Mouse (Mus musculus): ENCODE measurements at regions not wholly inside any gene's neighbourhood (a gene's known extent, or its start where the extent isn't known, plus 50 kb on each side); places are given as distances from the start of the nearest gene placed in this dataset.
A peak's percentile ranks its signal among the peaks of the same experiment; 100 is the strongest.

DNA sequence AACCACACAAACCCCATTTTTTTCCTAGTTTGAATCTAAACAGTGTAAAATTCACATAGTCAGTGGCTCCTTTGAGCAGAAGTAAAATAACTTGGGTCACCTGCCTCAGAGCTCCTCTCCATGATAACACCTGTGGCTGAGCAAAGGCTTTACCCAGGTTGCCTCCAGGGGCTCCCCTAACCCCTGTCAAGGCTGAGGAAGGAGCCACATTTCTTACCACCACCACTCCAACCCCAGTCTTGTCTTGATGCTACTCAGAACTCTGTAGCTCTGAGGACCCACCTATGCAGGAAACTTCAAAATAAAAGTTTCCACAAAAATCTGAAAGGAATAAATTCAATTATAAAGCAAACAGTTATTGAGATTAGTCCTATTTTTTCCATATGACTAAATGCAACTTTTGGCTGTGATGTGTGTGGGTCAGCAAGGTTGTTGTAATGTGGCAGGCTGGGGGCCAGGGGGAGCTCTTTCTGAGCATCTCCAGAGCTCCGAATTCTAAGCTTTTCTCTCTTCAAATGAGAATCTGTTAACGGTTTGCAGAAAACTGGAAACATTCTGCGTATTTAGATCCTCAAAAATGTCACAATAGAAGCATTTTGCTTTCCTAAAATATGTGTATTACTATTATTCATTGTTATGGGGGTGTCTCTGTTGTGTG, 159.0 kb upstream of the Dusp10 start:
- no peak for DNase-seq (ENCODE audit: low spot score in 2 of 2)

DNA sequence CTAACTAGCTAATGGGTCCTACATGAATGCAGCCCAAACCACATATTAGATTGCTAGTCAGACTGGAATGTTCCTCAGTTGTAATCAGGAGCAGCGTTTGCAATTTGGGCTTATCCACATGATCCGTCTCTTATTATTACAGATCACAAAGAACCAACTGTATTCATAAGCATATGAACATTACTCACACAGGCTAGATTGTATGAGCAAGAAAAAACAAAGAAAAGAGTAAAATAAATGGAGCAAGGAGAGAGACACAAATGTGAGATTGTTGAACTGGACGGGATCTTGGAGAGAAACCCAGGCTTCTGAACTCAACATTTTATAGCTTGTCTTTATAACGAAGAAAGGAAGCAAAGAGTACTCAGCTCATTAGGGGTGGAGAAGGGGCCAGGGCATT, 148.0 kb upstream of the Dusp10 start:
- DNase-seq (ENCODE audit: low spot score in 2 of 2) = no peak

DNA sequence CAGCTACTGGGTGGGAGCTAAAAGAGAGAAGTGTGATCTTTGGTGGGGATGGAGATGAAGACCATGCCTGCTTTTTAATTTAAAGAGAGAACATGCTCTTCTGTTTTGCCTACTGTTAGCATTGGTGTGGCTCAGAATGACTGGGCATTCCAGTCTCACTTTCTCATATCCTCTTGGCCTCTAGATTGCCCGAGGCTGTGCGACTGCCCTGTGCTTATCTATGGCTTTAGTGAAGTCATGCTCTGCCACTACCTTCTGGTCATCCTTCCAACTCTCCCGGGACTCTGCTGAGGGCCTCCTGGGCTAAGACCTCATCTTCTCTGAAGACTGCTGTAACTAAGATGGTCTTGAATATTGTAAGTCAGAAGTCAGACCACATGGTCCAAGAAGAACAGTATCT, 147.5 kb upstream of the Dusp10 start:
- no peak for DNase-seq (ENCODE audit: low spot score in 2 of 2)

DNA sequence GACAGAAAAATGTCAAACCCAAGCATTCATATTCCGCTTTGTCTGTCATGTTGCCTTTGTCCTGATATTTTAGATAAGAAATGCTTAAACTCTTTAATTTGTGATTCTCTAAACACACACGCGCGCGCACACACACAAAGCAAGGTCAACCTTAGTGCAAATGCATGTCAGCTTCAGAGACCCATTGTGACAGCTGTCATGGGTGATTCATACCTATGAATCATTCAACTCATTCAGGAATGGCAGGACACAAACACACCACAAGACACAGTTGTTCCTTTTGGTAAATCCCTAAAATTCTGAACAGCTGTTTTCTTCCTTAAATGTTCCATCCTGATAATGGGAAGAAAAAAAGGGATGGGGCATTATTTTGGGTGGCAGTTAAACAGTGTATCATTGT, 144.1 kb upstream of the Dusp10 start:
- DNase-seq (ENCODE audit: low spot score in 2 of 2) = no peak

DNA sequence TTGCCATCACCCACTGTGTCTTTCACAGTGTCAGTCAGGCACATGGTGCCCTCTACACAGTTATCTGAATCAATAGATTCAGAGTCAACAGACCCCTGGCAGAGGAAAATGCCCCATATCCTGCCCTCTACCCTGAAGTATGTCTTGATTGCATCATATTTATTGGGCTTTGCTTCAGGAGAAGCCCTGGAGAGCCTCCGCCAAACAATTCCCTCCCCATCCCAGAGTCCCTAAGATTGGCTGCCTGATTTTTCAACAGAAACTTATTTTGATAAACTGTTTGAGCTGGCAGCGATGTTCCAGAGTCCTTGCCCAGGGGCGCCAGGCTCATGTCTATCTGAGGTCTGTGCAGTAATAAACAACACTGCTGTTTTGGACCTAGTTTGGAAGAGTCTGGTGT, 117.2 kb upstream of the Dusp10 start:
- no peak for DNase-seq (ENCODE audit: low spot score in 2 of 2)

DNA sequence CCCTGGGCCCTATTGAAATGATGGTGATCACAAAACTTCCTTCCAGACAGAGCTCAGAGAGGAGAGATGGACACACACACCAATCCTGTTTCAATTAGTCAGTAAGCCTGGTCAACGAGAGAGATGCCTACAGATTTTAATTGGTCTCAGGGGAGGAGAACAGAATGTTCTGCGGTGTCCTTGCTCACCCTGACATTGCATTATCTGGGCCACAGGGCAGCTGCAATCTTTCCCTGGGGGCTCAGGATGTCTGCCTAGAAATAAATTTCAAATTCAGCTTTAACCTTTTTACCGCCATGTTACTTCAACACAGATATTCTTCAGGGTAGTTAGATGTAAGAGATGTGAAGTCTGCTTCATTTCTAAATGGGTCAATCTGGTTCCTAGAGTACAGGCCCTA, 115.0 kb upstream of the Dusp10 start:
- DNase-seq (ENCODE audit: low spot score in 2 of 2) = no peak

DNA sequence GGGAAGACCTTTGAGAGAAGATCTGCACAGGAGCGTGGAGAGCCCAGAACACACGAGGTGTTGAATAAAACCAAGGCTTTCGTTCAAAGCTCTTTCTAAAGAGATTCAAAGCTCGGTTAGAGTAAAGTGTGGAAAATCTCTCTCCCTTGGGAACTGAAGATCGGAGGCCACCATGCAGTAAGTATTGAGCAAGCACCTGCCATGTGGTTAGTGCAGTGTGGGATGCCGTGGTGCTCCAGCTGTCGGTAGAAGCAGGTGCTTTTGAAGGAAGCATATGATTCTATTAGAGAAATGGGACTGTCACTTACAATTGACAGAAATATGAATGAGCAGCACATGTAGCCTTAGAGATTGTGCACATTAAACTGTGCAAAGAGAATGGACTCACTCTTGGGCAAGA, 108.5 kb upstream of the Dusp10 start:
- no peak for DNase-seq (ENCODE audit: low spot score in 2 of 2)

DNA sequence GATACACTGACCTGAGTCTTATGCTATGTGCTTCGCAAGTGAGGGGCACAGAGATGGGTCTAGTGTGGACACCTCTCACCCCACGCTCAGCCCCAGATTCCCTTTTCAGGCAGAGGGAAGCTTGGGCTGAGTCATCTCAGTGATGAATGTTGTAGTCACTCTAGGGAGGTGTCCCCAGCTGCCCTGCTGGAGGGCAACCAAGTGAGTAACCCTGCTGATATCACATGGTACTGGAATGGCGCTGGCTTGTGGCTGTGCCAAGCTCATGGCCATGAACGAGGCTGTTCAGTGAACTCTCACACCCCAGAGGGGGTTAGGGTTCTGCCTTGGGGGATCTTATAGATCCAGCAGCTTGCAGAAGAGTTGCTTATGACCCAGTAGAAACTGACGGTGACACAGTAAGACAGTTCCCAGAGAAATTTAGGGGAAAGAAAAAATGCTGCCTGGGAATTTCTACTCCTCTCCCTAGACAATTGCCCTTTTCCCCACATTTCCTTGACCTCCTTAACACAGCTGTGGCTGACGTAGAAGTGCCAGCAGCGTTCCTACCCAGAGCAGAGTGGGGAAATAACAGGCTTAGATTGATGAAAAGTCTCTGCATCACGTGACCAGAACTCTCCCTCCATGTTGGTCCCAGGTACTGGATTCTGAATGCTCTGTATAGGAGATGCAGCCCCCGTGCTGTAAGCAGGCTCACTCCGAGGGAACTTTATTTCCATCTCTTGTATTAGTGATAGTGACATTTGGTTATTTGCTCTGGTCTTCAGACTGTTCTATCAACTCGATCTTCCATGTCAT, 107.6 kb upstream of the Dusp10 start:
- DNase-seq (ENCODE audit: low spot score in 2 of 2) = peak in 1 of 2 experiments; percentile 18

DNA sequence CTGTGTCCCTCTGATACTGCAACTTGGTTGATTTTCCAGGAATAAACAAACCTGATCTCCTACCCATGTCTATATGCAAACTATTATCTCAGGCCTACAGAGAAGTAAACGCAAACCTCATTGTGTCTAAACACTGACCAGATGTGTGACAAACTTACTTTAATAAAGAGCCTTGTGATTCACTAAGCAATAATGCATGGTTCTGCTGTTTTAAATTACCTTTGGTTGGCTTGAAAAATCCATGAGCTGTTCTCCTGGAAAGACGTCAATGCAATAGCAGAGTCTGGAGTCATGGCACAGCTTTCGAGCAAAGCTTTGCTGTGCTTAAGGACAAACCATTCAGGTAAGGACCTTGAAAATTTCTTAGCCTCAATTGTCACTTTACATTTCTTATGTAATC, 95.4 kb upstream of the Dusp10 start:
- no peak for DNase-seq (ENCODE audit: low spot score in 2 of 2)

DNA sequence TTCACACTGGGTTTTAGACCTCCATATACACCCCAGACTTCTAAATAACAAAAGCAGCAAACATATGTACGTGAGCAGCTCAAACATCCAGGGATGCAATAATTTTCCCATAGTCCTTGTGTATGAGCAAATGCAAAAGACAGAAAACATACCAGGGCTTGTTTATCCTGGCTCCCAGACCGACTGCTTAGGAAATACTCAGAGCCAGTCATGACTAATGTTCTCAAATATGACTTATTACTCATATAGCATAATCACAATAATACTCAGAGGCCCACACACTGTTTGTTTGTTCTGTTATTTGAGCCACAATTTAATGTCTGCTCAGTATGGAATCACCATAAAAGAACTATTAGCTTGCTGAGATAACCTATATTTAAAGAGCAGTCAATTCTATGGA, 91.8 kb upstream of the Dusp10 start:
- no peak for DNase-seq (ENCODE audit: low spot score in 2 of 2)

DNA sequence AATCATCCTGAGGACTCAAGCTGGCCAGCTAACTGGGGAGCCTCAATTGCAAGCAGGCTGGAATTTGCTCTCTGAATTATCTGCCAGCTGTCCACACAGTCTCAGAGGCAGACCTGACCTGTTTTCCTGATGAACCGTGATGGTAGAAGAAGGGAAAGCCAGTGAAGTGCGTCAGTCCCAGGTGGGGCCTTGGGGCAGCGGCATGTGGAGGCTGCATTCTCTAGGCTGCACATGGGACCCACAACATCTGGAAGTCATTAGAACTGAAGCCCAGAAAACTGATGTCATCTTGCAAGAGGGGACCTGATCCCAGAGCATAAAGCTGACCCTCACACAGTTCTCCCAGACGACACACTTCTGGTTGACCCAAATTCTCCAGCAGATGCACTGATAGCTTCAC, 84.6 kb upstream of the Dusp10 start:
- DNase-seq (ENCODE audit: low spot score in 2 of 2) = no peak

DNA sequence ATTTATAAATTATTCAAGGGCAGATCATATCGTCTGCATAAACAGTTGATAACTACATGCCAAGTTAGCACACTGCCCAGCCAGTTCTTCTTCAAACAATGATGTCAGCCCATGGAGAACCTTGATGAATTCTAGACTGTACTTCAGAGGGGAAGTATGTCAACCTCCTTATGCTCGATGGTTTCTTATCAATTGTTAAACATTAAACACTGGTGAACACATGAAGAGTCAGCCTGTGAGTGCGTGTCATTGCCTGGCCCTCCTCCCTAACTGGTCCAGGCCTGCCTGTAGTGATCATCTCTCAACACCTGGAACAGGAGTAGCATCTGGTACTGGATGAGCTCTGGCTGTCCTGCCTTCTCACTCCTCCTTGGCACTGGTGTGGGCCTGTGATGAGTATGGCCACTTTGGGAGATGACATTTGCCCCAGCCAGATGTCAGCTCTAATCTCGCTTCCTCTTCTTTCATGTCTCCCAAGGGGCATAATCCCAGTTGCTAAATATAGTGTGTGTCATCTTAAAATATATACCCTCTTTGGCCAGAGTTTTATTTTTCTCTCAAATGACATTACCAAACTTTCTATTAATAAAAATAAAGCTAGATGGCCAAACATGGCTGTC, 82.6 kb upstream of the Dusp10 start:
- DNase-seq (ENCODE audit: low spot score in 2 of 2) = no peak

DNA sequence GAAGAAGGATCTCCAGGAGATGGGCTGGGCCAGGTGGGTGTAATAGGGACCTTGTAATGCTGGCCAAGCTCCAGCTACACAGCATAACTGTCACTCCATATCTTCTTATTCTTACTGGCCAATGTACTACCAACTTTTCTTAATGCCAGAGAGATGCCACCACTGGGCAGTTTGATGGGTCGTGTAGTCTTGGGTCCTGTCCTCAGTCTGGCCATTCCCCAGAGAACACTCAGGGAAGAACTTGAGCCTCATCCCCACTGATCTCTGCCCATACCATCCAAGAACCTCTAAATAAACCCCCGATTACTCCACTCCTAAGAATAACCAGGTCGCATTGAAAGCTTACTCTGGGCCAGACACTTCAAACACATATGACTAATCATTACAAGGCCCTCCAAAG, 82.0 kb upstream of the Dusp10 start:
- DNase-seq (ENCODE audit: low spot score in 2 of 2) = no peak

DNA sequence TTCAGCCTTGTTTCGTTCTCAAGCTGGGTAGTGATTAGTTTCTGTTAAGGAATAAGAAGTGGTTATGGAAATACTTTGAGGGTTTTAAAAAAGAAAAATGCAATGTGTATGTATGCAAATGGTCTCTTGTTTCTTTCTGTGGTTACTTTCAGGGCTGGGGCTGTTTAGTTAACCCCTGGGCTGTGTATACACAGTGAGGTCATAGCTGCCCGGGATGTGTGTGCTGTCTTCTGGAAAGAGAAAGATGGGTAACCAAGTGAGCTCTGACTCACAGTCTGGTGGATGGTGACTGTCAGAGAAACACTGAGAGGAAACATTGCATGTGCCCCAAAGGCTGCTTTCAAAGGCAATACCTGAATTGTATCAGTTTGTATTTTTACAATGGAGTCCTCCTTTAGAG, 79.3 kb upstream of the Dusp10 start:
- DNase-seq (ENCODE audit: low spot score in 2 of 2) = no peak

DNA sequence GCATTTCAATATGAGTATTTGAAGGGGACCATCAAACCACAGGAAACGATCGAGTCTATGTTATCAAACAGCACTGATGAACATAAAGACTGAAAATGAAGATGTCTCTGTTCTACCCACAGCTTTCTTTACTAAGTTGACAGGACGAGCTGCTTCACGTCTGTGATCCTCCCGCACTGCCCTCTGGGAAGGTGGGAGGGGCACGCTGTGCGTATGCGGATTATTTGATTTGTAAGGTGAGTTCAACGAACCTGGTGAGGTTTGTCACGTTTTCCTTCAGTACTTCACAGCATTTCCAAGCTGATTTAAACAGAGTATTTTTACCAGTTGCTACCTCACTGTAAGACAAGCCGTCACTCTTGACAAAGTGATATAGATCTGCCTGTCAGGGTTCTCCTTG, 75.9 kb upstream of the Dusp10 start:
- DNase-seq (ENCODE audit: low spot score in 2 of 2) = no peak

DNA sequence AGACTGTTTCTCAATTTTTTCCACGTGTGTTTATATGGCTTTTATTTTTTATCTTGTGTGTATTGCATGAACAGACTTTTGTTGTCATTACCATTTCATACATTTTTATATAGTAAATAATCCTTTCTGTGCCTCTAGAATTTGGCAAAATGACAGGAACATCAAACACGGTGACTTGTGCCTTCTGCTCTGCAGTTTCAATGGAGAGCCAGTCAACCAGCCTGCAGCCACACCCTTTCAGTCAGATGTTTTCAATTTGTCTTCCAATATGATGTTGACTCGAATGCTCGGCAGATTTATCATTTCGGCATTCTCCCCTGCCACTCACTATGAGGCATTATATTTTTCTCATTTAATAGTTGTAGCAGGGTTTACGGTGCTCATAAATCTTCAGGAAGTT, 74.7 kb upstream of the Dusp10 start:
- no peak for DNase-seq (ENCODE audit: low spot score in 2 of 2)

DNA sequence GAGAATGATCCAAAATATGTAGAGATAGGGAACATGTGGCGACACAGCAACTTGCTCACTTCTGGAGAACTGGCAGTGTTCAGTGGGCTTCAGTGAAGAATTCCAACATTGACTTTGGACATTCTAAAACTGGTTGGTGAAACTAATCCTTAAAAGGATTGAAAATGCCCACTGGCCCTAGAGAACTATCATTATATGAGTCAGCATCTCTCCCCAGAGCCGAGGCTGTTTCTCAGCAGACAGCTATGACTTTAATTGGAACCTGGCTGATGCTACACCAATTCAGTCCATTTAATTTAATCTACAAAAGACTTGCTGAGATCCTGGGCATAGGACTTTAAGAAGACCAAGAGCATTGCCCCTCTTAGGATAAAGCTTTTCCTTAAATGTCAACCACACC, 72.4 kb upstream of the Dusp10 start:
- DNase-seq (ENCODE audit: low spot score in 2 of 2) = no peak

DNA sequence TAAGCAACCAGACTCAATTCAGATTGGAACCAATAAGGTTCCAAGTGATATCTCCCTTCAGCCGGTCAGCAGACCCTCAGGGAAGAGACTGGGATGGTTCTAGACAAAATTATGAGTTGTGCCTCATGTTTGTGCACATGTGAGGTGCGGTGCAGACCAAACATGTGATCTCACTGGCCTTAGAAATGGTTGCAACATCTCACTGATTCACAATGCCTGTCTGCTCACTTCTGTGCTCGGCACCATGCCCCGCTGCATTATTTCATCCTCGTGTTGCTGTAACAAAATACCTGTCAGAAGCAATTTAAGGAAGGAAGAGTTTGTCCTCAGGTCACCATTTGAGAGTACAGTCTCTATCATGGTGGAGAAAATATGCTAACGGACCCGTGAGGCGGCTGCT, 66.9 kb upstream of the Dusp10 start:
- DNase-seq (ENCODE audit: low spot score in 2 of 2) = no peak

DNA sequence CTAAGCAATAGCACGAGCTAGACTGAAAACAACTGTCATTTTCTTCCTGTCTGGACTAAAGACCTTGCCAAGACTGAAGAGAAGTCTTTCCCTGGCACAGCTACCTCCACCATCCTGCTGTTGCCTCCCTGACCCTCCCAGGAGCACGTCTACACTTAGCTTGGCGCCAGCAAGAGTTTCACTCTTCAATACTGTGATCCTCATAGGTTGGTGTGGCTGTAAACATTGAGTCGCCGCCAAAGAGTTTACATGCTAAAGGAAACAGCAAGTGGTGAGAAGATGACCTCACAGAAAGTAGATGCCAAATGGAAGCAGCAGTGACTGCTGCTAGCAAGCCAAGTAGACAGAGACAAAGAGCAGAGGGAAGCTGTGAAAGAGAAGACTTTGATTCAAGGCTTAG, 66.0 kb upstream of the Dusp10 start:
- DNase-seq (ENCODE audit: low spot score in 2 of 2) = no peak

DNA sequence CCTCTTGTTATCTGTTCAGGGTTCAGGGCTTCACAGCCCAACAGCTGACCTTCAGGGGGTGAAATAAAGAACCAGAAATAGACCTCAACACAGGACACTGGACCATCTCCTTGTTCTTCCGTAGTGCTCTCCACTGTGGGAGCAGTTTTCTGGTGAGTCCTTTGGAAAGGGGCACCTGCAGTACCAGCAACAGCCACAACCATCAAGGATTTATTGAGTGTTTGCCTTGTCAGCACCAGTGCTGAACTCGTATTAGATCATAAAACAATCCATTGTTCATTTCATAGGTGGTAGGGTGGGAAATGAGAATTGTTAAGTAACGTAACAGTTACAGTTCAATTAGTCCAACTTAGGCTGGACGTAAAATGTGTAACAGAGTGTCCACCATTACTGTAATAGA, 63.9 kb upstream of the Dusp10 start:
- no peak for DNase-seq (ENCODE audit: low spot score in 2 of 2)

DNA sequence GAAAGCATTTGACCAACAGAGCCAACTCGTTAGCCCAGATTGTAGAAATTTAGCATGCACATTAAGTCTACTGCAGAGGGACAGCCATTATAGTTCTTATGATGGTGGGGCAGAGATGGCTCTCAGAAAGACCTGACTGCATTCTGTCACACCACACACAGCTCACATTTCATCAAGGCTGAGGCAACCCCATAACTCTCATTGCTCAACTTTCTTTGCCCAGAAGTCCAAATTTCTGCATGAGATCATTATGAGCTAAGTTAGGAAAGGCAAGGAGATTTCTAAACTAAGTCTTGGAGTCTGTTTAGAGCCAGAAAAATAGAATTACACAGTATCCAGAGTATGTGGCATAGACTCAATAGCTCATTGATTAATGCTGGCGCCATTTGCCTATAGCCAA, 59.0 kb upstream of the Dusp10 start:
- no peak for DNase-seq (ENCODE audit: low spot score in 2 of 2)

DNA sequence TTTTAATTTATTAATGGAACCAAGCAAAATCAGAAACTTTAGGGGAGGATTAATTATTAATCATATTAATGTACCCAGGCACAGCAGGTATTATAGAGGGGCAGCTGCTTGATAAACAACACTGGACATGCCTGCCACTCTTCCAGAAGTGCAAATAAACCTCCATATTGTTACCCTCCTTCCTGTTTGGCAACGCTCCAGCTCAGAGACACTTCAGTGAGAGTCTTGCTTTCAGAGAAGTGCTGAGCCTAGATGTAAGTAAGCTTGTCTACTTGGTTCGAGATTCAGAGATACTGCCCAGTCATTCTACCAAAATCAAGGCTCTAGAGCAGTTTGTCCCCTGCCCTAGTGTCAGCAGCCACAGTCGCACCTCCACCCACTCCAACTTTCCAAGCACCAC, 56.7 kb upstream of the Dusp10 start:
- no peak for DNase-seq (ENCODE audit: low spot score in 2 of 2)

DNA sequence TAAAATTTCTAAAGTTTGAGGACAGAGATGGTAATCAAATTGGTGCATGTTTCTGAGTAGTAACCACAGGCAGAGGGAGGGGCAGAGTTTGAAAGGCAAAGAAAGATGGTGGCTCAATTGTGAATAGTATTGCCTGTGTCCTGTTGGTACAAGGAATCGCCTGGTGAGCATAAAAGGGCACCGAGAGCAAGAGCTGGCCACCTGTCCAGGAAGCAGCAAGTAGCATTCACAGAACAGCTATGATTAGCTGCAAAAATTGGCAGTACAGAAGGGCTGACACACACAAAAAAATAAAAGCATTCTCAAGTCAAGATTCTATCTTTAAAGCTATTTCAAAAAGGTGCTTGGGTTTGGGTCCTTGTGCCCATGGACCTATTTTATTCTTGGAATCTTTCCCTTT, 51.7 kb upstream of the Dusp10 start:
- no peak for DNase-seq (ENCODE audit: low spot score in 2 of 2)
